Mouse (Mus musculus) embryo, embryonic 11.5 days (tissue): Measurements from ENCODE around the gene Jdp2.
"Not testable (repeated sequence)": the region's sequence is repeated elsewhere in the genome, so short reads cannot be mapped to it uniquely, and the experiment has no call there.

Experiments
- DNase-seq: peaks from one replicate; pipeline ENCODE4 v3.0.0-alpha.2; 2012; ENCODE audit warnings: low read depth, low spot score

Jdp2 gene

DNA sequence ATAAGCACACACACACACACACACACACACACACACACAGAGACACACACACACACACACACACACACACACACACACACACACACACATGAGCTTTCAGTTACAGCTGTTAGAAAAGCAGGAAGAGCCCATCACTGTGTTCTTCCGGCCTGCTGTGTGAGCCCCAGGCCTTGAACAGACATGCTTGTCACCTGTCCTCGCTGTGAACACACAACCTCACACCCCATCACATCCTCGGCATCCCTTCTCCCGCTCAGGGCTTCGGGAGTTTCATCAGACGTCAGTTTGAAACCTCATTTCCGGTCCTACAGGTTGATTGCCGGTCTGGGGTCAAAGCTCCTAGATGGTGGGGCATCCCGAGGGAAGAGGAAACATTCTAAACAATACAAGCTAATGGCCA, 39.1 kb downstream of the Jdp2 start:
- DNase-seq = no peak

DNA sequence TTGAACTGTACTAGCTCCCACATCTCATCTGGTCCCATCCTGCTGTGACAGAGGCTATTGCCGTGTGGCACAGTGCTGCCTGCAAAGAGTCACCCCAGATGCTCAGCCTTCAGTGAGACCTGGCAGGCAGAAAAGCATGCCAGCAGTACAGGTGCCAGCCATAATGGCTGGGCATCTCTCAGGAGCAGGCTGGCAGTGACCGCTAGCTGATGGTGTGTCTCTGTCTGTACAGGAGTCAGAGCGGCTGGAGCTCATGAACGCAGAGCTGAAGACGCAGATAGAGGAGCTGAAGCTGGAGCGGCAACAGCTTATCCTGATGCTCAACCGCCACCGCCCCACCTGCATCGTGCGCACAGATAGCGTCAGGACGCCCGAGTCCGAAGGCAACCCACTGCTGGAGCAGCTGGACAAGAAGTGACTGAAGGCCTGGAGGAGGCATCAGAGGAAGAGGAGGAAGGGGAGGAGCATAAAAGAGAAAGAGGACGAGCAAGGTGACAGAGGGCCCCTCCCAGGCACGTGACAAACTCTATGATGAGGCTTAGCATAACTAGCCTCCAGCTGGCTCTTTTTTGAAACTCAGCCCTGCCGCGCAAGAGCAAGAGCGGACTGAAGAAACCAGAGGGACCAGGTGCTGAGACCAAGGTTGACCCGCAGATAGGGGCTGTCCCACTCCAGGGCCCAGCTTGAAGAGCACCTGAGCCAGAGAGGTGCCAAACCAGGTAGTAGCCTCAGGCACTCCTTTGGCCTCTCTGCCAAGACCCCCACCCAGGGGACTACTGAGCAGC, 39.9 kb downstream of the Jdp2 start:
- no peak for DNase-seq

DNA sequence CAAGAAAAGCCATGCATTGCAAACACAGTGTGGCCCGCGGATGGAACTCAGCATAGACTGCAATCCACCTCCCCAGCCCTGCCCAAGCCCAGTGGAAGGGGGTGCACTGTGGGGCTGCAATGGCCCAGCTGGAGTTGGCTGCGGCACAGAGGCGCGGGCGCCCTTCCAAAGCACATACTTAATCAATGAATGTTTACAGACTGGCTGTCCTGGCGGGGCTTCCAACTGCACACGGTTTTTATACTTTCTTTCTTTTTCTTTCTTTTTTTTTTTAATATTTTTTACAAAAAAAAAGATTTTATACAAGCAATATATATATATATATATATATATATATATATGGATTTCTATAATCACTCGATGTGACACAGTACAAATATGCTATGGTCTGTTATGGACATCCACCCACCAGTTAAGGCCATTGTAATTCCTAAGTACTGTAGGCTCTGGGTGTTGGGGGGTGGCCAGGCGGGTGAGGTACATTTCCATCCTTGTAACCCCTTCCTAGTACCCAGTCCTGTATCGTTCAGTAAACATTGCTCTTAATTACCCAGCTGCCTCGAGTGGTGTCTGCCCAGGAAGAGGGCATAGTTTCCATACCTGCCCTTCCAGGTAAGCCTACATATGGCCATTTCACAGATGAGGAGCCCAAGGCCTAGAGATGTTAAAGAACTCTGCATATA, 40.6 kb downstream of the Jdp2 start:
- no peak for DNase-seq

DNA sequence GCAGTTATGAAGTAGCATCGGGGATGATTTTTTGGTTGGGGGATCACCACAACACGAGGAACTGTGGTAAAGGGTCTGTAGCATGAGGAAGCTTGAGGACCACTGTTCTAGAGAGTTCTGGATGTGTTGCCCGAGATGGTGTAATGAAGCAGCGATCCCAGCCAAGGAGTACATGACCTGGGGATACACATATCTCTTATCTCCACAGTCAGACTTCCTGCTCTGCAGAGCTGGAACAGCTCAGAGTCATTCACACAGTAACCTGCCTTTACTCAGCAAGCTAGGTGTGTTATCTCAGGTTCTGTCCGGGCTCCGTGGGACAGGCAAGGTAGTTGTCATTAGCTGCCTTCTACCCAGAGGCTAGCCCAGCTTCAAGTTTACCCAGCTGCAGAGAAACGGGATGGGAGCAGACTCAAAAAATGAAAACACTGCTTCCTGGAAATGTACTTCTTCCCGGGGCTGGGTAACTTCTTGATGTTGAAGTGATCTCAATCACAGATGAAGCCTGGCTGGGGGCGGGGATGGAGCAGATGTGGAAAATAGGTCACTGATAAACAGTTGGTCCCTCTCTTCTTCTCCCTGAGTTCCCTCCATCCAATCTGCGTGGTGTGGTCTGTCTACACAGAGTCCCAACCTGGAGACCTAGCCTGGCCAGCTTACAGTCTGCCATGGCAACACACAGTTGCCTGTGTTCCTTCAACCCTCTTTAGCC, 42.2 kb downstream of the Jdp2 start:
- DNase-seq = no peak

DNA sequence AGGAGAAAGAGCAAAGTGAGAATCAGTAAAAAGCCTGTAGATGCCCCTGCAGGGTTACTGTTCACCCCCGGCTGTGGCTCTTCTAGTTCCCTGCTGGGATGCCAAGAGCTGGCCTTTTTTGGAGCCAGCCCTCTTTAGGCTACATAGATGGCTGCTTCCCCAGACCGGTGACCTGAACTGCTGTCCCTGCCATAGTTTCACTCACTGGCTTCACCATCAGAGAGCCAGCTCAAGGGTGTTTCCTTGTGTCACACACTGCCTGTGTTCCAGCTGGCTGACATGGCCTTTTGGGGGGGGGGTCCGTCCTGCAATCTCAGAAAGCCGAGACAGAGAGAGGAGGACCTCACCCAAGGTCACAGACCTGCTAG, 42.7 kb downstream of the Jdp2 start:
- DNase-seq = no peak

DNA sequence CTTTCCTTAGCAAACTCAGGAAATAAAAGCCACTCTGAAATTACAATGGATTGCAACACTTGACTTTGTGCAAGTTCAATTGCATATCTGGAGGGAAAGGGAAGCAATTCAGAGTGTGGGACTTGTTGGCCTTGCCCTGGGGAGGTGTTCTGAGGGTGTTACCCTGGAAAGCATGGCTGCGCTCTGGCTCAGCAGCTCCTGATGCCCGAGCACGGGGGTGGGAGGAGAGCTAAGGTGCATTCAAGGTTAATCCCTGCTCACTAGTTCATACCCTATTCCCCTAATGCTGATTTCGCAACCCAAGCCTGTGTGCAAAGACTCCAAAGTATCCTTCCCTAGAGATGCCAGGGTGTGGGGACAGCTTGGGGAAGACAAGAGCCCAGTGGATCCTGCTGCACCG, 44.9 kb downstream of the Jdp2 start:
- no peak for DNase-seq

DNA sequence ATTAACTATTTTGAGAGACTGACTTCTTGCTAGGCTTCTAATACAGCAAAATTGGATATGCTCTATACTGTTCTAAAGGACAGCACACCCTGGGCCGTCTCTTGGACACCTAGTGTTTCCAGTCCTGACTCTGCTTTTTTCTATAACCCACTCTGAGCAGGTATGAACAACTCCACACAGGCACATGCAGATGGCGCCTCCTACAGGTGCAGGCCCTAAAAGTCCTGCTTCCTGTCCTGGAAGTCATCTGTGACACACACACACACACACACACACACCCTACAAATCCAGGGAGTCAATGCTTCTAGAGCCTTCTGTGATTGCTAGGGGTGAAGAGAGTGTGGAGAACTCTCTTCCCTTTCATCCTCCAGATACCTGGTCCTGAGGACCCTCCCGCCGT, 46.8 kb downstream of the Jdp2 start:
- no peak for DNase-seq

DNA sequence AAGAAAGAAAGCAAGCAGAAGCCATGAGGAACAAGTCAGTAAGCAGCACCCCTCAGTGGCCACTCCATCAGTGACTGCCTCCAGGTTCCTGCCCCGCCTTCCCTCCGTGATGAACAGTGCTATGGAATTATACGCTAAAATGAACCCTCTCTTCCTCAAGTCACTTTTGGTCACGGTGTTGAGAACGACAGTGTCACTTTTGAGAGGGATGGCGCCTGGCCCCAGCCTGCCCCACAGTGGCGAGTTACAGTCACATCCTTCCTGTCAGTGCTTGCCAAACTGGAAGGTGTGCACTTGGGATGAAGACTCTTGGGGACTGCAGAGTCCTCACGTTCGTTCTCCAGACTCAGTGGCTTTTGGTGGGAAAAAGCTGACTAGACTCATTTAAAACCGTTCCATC, 48.5 kb downstream of the Jdp2 start:
- no peak for DNase-seq

DNA sequence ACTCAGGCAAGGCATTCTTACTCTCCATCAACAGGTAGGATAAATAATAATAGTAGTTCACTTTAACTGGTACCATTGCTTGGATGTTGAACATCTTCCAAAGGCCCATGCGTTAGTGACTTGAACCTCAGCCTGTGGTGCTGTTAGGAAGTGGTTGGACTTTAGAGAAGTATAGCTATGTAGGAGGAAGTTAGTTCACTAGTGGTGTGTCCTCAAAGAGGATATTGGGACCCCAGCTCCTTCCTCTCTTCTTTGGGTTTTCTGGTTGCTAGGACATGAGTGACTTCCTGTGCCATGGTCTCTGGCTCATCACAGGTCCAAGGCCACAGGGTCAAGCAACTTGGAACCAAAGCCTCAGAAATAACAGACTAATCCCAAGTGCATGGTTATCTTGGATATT, 49.1 kb downstream of the Jdp2 start:
- no peak for DNase-seq

DNA sequence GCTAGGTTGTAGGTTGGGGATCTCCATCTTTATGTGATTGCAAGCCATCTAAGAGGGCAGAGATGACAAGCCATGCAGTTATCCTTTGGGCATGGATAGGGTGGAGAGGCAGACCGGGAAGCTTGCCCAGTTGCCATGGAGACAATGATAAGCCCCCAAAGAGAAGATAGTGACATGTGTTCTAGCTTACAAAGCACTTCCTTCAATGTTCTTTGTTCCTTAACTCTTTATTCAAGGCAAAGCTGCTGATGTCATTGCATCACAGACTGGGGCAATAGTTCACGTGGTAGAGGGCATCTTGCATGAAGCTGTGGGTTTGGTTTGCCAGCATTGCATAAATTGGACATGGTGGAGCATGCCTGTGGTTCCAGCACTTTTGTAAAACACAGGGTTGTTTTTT, 60.5 kb downstream of the Jdp2 start:
- no peak for DNase-seq

DNA sequence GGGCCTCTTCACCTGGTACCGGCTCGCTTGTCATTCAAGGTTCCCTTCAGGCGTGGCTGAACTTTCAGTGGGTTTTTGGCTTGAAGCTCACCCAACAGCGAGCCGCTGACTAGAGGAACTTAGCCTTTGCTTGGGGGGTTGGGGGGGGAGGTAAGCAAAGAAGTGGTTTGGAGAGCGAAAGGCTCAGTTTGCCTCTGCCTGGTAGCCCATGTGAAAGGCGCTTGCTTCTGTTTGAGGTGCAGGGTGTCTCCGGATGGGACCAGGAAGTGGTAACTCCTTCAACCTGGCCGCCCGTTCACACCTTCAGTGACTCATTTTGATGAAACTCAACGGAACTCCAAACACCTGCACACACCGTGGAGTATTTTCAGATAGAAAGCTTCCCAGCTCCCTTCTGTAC, 62.0 kb downstream of the Jdp2 start:
- no peak for DNase-seq

DNA sequence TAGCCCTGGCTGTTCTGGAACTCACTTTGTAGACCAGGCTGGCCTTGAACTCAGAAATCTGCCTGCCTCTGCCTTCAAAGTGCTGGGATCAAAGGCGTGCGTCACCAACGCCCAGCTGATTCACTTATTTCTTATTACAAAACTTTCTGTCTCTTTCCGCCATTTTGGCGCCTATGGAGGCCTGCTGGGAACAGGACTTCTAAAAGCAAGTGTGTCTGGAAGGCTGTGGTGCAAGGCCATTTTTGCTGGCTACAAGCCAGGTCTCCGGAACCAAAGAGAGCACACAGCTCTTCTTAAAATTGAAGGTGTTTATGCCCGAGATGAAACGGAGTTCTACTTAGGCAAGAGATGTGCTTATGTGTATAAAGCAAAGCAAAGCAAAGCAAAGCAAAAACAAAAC, 63.4 kb downstream of the Jdp2 start:
- DNase-seq = not testable (repeated sequence)

DNA sequence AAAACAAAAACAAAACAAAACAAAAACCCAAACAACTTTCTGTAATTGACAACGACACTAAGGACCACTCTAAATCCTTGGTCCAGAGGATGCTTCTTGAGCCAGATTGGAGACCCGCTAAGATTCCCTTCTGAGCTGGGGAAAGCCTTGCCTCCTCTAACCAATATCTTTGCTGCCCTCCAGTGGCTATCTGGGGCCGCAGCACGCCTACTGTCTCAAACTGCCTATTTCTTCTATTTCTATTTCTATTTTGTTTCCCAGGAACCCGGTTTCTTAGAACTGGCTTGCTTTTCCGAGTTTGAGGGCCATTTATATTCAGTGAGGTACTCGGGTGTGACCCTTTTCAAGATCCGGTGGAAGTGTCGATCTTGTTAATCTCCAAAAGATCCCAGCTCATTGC, 64.1 kb downstream of the Jdp2 start:
- peak; percentile 63 for DNase-seq

DNA sequence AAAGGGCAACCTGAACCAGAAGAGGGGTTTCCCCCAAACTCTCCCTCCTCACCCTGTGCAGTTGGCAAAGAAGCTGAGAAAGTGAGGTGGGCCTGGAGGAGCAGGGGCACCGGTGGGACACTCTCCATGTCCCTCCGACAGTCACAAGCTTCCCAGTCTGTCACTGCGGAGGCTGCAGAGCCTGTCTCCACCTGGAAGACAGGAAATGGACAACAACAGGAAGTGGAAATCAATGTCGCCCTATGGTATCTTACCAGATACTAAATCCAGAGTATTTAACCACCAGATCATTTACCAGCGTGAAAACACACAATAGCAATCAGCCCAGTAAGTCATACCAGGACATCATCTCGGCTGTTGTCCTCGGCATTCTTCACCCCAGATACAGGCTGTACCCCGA, 67.3 kb downstream of the Jdp2 start:
- no peak for DNase-seq

DNA sequence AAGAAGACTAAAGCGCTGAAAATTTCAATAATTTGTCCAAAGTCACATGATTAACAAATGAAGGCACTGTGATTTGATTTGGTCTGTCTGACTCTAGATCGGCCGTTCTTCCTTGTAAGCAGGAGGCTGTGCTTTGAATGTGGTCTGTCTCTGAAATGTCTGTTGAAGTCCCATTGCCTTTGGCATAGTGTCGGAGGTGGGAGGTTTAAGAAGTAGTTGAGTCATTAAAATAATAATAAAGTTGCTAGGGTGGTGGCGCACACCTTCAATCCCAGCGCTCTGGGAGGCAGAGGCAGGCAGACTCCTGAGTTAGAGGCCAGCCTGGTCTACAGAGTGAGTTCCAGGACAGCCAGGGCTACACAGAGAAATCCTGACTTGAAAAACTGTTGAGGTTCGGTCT, 68.2 kb downstream of the Jdp2 start:
- no peak for DNase-seq

DNA sequence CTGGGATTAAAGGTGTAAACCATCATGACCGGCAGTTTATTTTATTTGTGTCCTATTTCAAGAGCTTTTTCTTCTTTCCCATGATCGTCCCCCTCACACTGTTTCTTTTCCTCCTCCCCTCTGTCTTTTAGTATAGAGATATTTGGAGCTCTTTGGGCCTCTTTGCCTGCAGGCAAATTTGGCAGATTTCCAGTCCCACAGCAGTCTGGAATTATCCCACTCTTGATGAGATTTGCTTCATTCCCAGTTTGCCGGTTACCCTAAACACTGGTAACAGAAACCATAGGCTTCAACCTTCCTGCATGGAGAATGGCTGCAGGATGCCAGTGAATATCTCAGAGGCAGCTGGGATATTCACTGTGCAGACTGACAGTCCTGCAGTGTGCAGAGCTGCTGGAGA, 69.9 kb downstream of the Jdp2 start:
- DNase-seq = no peak

DNA sequence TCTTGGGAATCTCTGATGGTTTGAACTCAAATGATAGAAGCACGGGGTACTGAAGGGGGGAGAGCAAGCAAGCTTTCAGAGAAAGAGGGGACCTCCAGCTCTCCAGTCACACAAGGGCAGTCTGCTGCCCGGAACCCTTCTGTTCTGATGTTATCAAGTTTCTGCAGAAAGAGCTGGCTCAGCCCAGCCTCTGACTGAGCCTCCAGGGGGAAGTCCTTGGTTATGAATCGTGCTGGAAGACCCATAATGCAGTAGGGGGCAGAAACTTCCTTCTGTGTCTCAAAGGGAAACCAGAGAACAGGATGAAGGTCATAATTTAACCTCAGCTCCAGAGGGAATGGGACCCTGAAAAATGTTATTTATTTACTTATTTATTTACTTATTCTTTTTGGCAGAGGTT, 71.3 kb downstream of the Jdp2 start:
- no peak for DNase-seq

DNA sequence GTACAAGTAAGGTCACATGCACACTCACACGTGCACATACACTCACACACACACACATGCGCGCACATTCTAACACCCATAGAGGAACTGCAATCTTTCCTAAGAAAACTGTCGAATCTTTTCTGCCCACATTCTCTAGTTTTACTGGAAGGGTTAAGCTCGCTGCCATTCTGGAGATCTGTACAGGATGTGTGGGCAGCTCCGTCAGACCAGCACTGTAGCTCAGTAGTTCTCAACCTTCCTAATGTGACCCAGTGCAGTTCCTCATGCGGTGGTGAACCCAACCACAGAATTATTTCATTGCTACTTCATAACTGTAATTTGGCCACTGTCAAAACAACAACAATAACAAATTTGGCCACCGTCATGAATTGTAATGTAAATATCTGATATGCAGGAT, 75.1 kb downstream of the Jdp2 start:
- no peak for DNase-seq

DNA sequence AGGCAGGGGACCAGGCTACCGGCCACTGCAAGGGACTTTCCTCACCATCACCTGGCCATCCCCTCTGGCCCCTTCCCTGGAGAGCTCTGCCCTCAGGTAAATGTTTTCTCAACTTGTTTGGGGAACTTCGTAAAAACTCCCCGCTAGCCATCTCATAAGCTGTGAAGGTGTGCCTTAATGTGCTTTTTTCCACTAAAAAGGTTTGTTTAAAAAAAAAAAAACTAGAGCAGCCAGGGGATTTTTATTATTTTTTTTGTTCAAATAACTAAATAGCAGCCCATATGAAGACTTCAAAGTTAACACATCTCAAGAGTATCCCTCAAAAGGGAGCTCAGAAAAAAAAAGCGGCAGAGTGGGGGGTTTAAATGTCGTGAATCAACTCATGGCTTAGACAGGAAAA, 80.3 kb downstream of the Jdp2 start:
- no peak for DNase-seq

DNA sequence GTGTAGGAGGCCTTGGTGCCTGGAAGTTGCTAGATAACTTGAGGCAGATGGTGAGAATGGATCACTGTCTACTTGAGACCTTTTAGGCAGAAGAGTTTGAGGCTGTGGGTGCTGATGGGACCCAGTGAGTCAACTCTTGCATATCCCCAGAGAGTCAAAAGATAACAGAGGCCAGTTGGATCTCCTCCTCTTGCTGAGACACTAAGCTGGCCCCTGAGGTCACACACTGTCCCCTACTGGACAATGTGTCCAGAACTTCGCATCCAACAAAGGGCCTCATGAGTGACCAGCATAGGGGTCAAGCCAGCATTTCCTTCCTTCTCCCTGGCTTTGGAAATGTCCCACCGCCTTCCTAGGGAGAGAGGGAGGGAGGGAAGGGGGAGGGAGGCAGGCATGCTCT, 81.0 kb downstream of the Jdp2 start:
- DNase-seq = no peak

DNA sequence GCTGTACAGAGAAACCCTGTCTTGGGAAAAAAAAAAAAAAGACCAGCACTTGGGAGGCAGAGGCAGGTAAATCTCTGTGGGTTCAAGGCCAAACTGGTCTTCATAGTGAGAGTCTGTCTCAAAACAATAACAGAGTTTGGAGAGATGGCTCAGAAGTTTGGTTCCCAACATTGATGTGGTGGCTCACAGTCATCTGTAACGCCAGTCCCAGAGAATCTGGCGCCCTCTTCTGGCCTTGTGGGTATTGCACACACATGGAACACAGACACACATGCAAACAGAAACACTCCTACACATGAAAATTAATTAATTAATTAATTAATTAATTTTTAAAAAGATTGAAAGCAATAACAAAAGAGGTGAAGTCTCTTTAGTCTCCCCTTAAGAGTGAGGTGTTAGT, 83.5 kb downstream of the Jdp2 start:
- no peak for DNase-seq

DNA sequence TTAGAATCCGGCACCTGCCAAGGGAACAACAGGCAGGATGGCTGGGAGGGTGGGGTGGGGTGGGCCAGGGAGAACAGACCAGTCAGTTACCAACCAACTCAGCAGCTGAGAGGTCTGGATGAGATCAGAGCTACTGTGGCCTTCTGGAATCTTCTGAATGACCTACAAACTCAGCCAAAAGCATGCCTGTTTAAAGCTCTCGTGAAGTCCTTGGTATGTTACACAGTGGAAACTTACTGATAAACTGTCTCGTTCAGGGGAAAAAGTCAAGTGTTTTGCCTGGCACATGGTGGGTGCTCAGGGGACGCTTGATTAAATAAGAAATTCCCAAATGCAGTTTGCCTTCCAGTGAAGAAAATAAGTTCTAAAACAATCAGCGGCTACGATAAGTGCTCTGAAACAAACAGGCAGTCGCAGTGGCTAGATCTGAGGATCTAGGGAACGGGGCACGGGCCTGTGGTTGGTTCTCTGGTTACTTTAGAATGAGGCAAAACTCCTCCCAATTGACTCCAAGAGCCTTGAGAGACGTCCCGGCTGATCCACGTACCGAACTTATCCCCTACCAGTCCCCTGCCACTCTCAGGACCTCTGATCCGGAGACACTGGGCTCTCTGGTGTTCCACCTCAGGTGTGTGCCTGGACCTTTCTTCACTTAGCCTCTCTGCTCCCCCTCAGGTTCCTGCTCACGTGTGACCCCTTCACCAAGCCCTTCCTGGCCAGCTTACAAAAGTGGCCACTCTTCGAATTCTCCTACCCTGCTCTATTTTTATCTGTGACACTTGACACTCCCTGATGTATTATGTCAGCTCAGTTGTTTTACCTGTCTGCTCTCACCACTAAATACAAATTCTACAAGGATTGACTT, 85.8 kb downstream of the Jdp2 start:
- no peak for DNase-seq
